Mouse (Mus musculus) frontal cortex, postnatal 14 days (tissue): ENCODE data around the gene Pknox1.
A peak's percentile ranks its signal among the peaks of the same experiment; 100 is the strongest.
"Not testable (repeated sequence)": the region's sequence is repeated elsewhere in the genome, so short reads cannot be mapped to it uniquely, and the experiment has no call there.

Experiments
- DNase-seq, 2 experiments: peaks; one replicate each; pipeline ENCODE4 v3.0.0; 2022; ENCODE audit warnings: low spot score in 2 of 2

Pknox1 gene

GRCm38 (mm10) chr17:31595077-31595476 lies 30.5 kb downstream of the Pknox1 start:
- DNase-seq: peak in 1 of 2 experiments; percentile 14

- no peak for DNase-seq
Measured at GRCm38 (mm10) chr17:31597957-31598356, 33.4 kb downstream of the Pknox1 start.

GRCm38 (mm10) chr17:31598593-31598992 lies 34.1 kb downstream of the Pknox1 start:
- DNase-seq: no peak

GRCm38 (mm10) chr17:31606424-31606823 lies 41.9 kb downstream of the Pknox1 start:
- no peak for DNase-seq

GRCm38 (mm10) chr17:31607256-31607951 lies 42.9 kb downstream of the Pknox1 start:
- no peak for DNase-seq

- DNase-seq: not testable (repeated sequence)
Measured at GRCm38 (mm10) chr17:31609173-31609572, 44.6 kb downstream of the Pknox1 start.

GRCm38 (mm10) chr17:31609895-31610294 lies 45.4 kb downstream of the Pknox1 start:
- DNase-seq: no peak

- DNase-seq: no peak
Measured at GRCm38 (mm10) chr17:31613086-31613755, 48.7 kb downstream of the Pknox1 start.

GRCm38 (mm10) chr17:31623101-31623500 lies 58.6 kb downstream of the Pknox1 start:
- no peak for DNase-seq

- no peak for DNase-seq
Measured at GRCm38 (mm10) chr17:31627961-31628360, 63.4 kb downstream of the Pknox1 start.

- DNase-seq: no peak
Measured at GRCm38 (mm10) chr17:31631081-31631800, 66.7 kb downstream of the Pknox1 start.

GRCm38 (mm10) chr17:31633007-31633406 lies 68.5 kb downstream of the Pknox1 start:
- DNase-seq: no peak

- DNase-seq: no peak
Measured at GRCm38 (mm10) chr17:31634896-31635295, 70.4 kb downstream of the Pknox1 start.

- DNase-seq: no peak
Measured at GRCm38 (mm10) chr17:31635781-31636180, 71.2 kb downstream of the Pknox1 start.

- no peak for DNase-seq
Measured at GRCm38 (mm10) chr17:31636277-31636941, 71.9 kb downstream of the Pknox1 start.

GRCm38 (mm10) chr17:31636942-31637811 lies 72.6 kb downstream of the Pknox1 start, which contains the start of gene Cbs:
Gene Cbs, minus strand, starts transcription at chr17:31637238.
- DNase-seq: peak; percentile 47 to 55

- peak; percentile 52 to 58 for DNase-seq
Measured at GRCm38 (mm10) chr17:31637866-31638570, 73.5 kb downstream of the Pknox1 start.

- DNase-seq: peak in 1 of 2 experiments; percentile 38
Measured at GRCm38 (mm10) chr17:31639651-31640050, 75.1 kb downstream of the Pknox1 start.

- DNase-seq: no peak
Measured at GRCm38 (mm10) chr17:31642331-31642730, 77.8 kb downstream of the Pknox1 start.

GRCm38 (mm10) chr17:31642913-31643312 lies 78.4 kb downstream of the Pknox1 start:
- DNase-seq: no peak
